Mouse (Mus musculus) urinary bladder, postnatal 36 days (tissue): Measurements from ENCODE around the gene Rab27a.
"Not testable (repeated sequence)": the region's sequence is repeated elsewhere in the genome, so short reads cannot be mapped to it uniquely, and the experiment has no call there.

Experiments used
- DNase-seq, 2 experiments: peaks; one replicate each; pipeline ENCODE4 v3.0.0; 2022; ENCODE audit warnings: low spot score in 2 of 2, mixed read lengths in 1 of 2

The Rab27a gene

GRCm38 (mm10) chr9:73045711-73046110, 1.1 kb downstream of the Rab27a start:
- no peak for DNase-seq

- DNase-seq, result no peak
These were observed 3.3 kb downstream of the Rab27a start for GRCm38 (mm10) chr9:73047906-73048305.

- DNase-seq, result no peak
These were observed 4.3 kb downstream of the Rab27a start for GRCm38 (mm10) chr9:73048927-73049326.

GRCm38 (mm10) chr9:73049833-73050232, 5.2 kb downstream of the Rab27a start:
- no peak for DNase-seq

- no peak for DNase-seq
These were observed 6.0 kb downstream of the Rab27a start for GRCm38 (mm10) chr9:73050606-73051005.

GRCm38 (mm10) chr9:73055441-73055911, 10.8 kb downstream of the Rab27a start:
- DNase-seq, result no peak

- no peak for DNase-seq
These were observed 14.6 kb downstream of the Rab27a start for GRCm38 (mm10) chr9:73059224-73059623.

- no peak for DNase-seq
These were observed 19.1 kb downstream of the Rab27a start for GRCm38 (mm10) chr9:73063621-73064290.

- no peak for DNase-seq
These were observed 22.4 kb downstream of the Rab27a start for GRCm38 (mm10) chr9:73067086-73067485.

GRCm38 (mm10) chr9:73068230-73068679, 23.6 kb downstream of the Rab27a start:
- peak in 1 of 2 experiments; percentile 23 for DNase-seq

- no peak for DNase-seq
These were observed 24.0 kb downstream of the Rab27a start for GRCm38 (mm10) chr9:73068688-73069087.

- DNase-seq, result no peak
These were observed 26.5 kb downstream of the Rab27a start for GRCm38 (mm10) chr9:73070971-73071659.

- DNase-seq, result no peak
These were observed 27.8 kb downstream of the Rab27a start for GRCm38 (mm10) chr9:73072426-73072825.

- no peak for DNase-seq
These were observed 28.5 kb downstream of the Rab27a start for GRCm38 (mm10) chr9:73073169-73073568.

GRCm38 (mm10) chr9:73079349-73079748, 34.7 kb downstream of the Rab27a start:
- not testable (repeated sequence) for DNase-seq

GRCm38 (mm10) chr9:73079801-73080325, 35.2 kb downstream of the Rab27a start:
- no peak for DNase-seq

GRCm38 (mm10) chr9:73082291-73083000, 37.8 kb downstream of the Rab27a start:
- DNase-seq, result no peak

GRCm38 (mm10) chr9:73083956-73084355, 39.3 kb downstream of the Rab27a start:
- no peak for DNase-seq

GRCm38 (mm10) chr9:73085845-73086244, 41.2 kb downstream of the Rab27a start:
- peak in 1 of 2 experiments; percentile 20 for DNase-seq

- no peak for DNase-seq
These were observed 42.5 kb downstream of the Rab27a start for GRCm38 (mm10) chr9:73087121-73087520.

- DNase-seq, result no peak
These were observed 42.9 kb downstream of the Rab27a start for GRCm38 (mm10) chr9:73087581-73087980.
